Mouse (Mus musculus) lung, adult 2 months (tissue): Measurements from ENCODE around the gene Actr2. TPM values are rescaled to one million over a fixed set of nuclear protein-coding genes. Genes with fewer than 3 reads are reported as not detected.
"Not testable (repeated sequence)": the region's sequence is repeated elsewhere in the genome, so short reads cannot be mapped to it uniquely, and the experiment has no call there.

Source experiments
- DNase-seq: peaks from one replicate; pipeline ENCODE4 v3.0.0; 2022
- H3K4me1 ChIP-seq: fragments of 200-500 bp; 2 replicates; pipeline ENCODE4 v1.6.1; 2011; ENCODE audit warnings: low read length; ENCODE audit not compliant: control insufficient read depth, insufficient read depth
- H3K4me3 ChIP-seq: fragments of 200-500 bp; replicated peaks from 2 replicates; pipeline ENCODE3; 2011; ENCODE audit warnings: low read depth, mild to moderate bottlenecking, control low read depth, low read length; ENCODE audit errors: extremely low read depth
- CTCF ChIP-seq: fragments of 200-500 bp; IDR thresholded peaks from 2 replicates; pipeline ENCODE4 v1.5.1; 2011; ENCODE audit warnings: mild to moderate bottlenecking, low read length, control low read depth; ENCODE audit not compliant: insufficient read depth
- POLR2A ChIP-seq: fragments of 200-500 bp; IDR thresholded peaks from 2 replicates; pipeline ENCODE4 v1.6.1; 2011; ENCODE audit warnings: low read depth, mild to moderate bottlenecking, control low read depth, low read length, borderline replicate concordance; ENCODE audit errors: extremely low read depth
- WGBS: fragments of 180-500 bp; shearing (Covaris S2); methylation state at CpG from one replicate; pipeline ENCODE4 v1.1.7; 2018; 5-methylcytosine and 5-hydroxymethylcytosine counted together
- polyA plus RNA-seq: library from polyadenylated mRNA; depleted of rRNA; stranded (reverse); fragments of >200 nt; gene quantifications from 2 replicates; pipeline ENCODE4 v1.2.3, GENCODE M21; 2012; rRNA removed

Actr2 gene
- 22.5 and 37.7 TPM in 2 replicates for polyA plus RNA-seq

GRCm38 (mm10) chr11:20112741-20113480, at the start of gene Actr2:
Gene Actr2, minus strand, starts transcription at chr11:20112913.
- Histone ChIP-seq H3K4me1 (peaks cover 10% of the 10 kb centered on the region), H3K4me3 (peak within 1 kb of the TSS; percentile 98)
- TF ChIP-seq POLR2A (peak; percentile 84), CTCF (no peak)
- under 1% methylated on average over 57 of the region's 57 CpGs for WGBS
- peak; percentile 98 for DNase-seq

GRCm38 (mm10) chr11:20158879-20159278, 46.2 kb upstream of the Actr2 start:
- Histone ChIP-seq H3K4me3 (no peak overlapping the region), H3K4me1 (no peaks in the 10 kb centered on the region)
- TF ChIP-seq POLR2A (no peak), CTCF (no peak)
- no peak for DNase-seq

GRCm38 (mm10) chr11:20153542-20153941, 40.8 kb upstream of the Actr2 start:
- not testable (repeated sequence) for DNase-seq

GRCm38 (mm10) chr11:20152107-20152901, 39.6 kb upstream of the Actr2 start:
- DNase-seq, result no peak
- H3K4me1 ChIP-seq, result no peaks in the 10 kb centered on the region
- H3K4me3 ChIP-seq, result no peak overlapping the region
- 87% methylated on average over 4 of the region's 4 CpGs for WGBS
- TF ChIP-seq CTCF (no peak), POLR2A (no peak)

More at GRCm38 (mm10) chr11:20153542-20153941, 40.8 kb upstream of the Actr2 start:
- WGBS, result 92% methylated on average over 5 of the region's 5 CpGs
- H3K4me3 ChIP-seq, H3K4me1 ChIP-seq: not testable (repeated sequence)

GRCm38 (mm10) chr11:20151290-20151689, 38.6 kb upstream of the Actr2 start:
- no peaks in the 10 kb centered on the region for H3K4me1 ChIP-seq
- no peak overlapping the region for H3K4me3 ChIP-seq
- no peak for DNase-seq
- WGBS, result 64% methylated on average over 5 of the region's 5 CpGs
- TF ChIP-seq CTCF (no peak), POLR2A (no peak)

- Histone ChIP-seq H3K4me1 (no peaks in the 10 kb centered on the region), H3K4me3 (no peak overlapping the region)
- WGBS, result 92% methylated on average over 3 of the region's 3 CpGs
- no peak for DNase-seq
- TF ChIP-seq CTCF (no peak), POLR2A (no peak)
Observed at GRCm38 (mm10) chr11:20149936-20150335, 37.2 kb upstream of the Actr2 start.

GRCm38 (mm10) chr11:20145383-20145782, 32.7 kb upstream of the Actr2 start:
- no peak overlapping the region for H3K4me3 ChIP-seq
- no peak for DNase-seq
- H3K4me1 ChIP-seq, result no peaks in the 10 kb centered on the region
- TF ChIP-seq POLR2A (no peak), CTCF (no peak)
- 52% methylated on average over 9 of the region's 9 CpGs for WGBS

GRCm38 (mm10) chr11:20144536-20145263, 32.0 kb upstream of the Actr2 start:
- TF ChIP-seq POLR2A, result no peak
- no peak for TF ChIP-seq CTCF
- no peaks in the 10 kb centered on the region for H3K4me1 ChIP-seq
- WGBS, result 84% methylated on average over 9 of the region's 9 CpGs
- no peak overlapping the region for H3K4me3 ChIP-seq
- no peak for DNase-seq

- H3K4me3 ChIP-seq, DNase-seq, H3K4me1 ChIP-seq: not testable (repeated sequence)
- 90% methylated on average over 4 of the region's 4 CpGs for WGBS
Observed at GRCm38 (mm10) chr11:20143687-20144086, 31.0 kb upstream of the Actr2 start.

- 74% methylated on average over 5 of the region's 5 CpGs for WGBS
- no peaks in the 10 kb centered on the region for H3K4me1 ChIP-seq
- no peak for DNase-seq
- TF ChIP-seq POLR2A (no peak), CTCF (no peak)
- H3K4me3 ChIP-seq, result no peak overlapping the region
Observed at GRCm38 (mm10) chr11:20142516-20142915, 29.8 kb upstream of the Actr2 start.
